Mouse (Mus musculus): ENCODE measurements around the gene Rad9b. TPM values are rescaled to one million over a fixed set of nuclear protein-coding genes. Genes with fewer than 3 reads are reported as not detected.
A peak's percentile ranks its signal among the peaks of the same experiment; 100 is the strongest.

Rad9b gene
- 1 to 10 TPM; 2.8 to 4.6 TPM for total RNA-seq (2021)

DNA sequence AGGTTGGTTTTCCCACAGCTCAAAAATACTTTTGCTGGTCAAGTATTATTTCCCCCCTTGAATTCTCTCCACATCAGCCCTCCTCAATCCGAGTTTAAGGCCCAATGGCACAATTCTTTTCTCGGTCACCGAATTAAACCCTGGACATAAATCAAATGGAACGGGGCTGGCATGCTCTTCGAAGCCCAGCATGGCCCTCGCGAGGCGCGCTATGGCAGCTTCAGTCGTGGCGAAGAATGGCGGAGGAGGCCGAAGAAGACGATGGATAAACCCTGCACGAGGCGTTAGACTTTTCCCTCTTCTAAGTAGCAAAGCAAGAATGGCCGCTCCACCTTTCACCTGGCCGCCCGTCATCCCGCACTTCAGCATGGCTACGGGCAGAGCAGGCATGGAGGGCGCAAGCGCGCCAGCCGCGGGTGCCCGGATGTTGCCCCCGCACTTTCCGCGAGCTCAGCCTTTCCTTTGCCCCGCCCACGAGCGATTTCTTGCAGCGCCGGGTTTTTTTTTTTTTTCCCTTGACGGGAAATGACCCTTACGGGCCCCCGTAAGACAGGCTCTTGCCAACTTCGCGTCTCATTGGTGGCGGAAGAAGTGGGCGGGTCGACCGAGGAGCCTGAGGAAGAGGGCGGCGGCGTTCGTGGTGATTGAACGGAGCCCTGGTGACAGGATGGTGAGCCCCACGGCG is at the start of gene Rad9b, which contains the start of gene Vps29:
Gene Rad9b (minus strand): TSS at position 427 of the 685 bp plus-strand sequence.
Gene Vps29 (plus strand): TSS at position 563 of the 685 bp plus-strand sequence.
- intact Hi-C loops (cut with DNase I): loop anchor here (1.0 kb wide), 1 partner anchor 18 kb away; the partner anchor contains the start of gene Fam216a
- DNase-seq (ENCODE audit: low spot score in 2 of 2): peak; percentile 98 to 99

DNA sequence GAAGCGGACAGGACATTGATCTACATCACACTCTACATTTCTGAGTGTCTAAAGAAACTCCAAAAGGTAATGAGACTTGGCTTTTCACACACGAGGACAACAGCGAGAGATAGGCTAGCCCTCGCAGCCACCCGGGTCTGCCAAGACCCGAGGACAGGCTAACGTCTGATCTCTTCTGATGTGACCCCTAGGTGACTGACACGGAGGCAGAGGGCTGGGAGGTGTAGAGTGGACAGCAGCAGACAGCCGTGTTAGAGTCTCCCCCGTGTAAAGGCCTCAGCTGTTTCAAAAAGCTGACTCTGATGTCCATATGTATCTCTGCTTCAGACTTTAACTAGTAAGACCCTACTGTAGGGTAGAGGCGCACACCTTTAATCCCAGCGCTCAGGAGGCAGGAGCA is 49.3 kb upstream of the Rad9b start:
- no peak for DNase-seq (ENCODE audit: low spot score in 2 of 2)
- intact Hi-C loops (cut with DNase I): loop anchor here (5.0 kb wide), 1 partner anchor 324 kb away; no protein-coding TSS in a partner anchor

DNA sequence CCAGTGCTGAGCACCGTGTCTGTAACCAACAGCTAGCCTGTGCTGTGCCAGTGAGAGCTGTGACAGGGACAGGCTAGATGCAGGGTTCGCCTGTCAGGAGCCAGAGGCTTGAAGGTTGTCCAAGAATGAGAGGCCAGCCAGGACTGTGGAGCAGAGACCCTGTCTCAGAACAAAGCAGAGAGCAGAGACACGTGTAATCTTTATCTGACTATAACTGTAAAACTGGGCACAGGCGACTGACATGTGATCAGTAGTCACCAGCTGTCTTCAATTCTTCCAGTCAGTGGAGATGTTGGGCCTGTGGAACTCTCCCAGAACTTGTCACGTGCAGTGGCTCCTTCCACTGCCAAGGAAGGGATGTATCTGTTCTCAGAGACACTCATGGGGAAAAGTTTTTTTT is 48.7 kb upstream of the Rad9b start:
- intact Hi-C loops (cut with DNase I): loop anchor here (5.0 kb wide), 1 partner anchor 325 kb away; no protein-coding TSS in a partner anchor
- peak; percentile 61 to 67 for DNase-seq (ENCODE audit: low spot score in 2 of 2)

DNA sequence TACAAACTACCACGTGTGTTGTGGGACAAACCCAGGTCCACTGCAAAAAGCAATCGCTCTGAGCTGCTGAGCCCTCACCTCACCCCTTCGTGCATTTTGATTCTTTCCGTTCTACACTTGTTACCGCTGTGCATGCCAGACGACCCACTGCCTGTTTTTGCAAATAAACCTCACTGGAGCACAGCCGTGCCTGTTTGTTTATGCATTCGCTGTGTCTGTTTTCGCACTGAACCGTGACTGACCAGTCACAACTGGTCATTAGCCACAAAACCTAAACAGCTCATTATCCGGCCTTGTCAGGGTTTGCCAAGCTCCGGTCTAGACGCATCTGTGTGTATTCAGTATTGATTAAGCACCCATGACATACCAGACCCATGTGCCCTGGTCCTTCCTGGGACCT is 48.1 kb upstream of the Rad9b start:
- intact Hi-C loops (cut with DNase I): loop anchor here (5.0 kb wide), 1 partner anchor 325 kb away; no protein-coding TSS in a partner anchor
- DNase-seq (ENCODE audit: low spot score in 2 of 2): no peak

DNA sequence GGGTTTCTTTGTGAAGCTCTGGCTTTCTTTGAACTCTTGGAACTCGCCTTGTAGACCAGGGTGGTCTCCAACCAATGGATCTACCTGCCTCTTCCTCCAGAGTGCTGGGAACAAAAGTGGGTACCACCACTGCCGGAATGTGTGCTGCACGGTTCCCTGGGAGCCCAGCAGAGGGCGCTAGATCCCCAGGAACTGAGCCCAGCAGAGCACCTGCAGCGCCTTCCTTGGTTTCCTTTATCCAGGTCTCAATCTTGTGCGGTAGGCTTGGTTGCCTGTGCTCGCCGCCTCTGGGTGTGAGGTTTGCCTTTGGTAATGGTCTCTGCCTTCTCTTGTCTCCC is 47.2 kb upstream of the Rad9b start:
- intact Hi-C loops (cut with DNase I): loop anchor here (2.0 to 5.0 kb wide), 2 partner anchors 226 to 326 kb away; no protein-coding TSS in a partner anchor
- DNase-seq (ENCODE audit: low spot score in 2 of 2): peak; percentile 66 to 82

DNA sequence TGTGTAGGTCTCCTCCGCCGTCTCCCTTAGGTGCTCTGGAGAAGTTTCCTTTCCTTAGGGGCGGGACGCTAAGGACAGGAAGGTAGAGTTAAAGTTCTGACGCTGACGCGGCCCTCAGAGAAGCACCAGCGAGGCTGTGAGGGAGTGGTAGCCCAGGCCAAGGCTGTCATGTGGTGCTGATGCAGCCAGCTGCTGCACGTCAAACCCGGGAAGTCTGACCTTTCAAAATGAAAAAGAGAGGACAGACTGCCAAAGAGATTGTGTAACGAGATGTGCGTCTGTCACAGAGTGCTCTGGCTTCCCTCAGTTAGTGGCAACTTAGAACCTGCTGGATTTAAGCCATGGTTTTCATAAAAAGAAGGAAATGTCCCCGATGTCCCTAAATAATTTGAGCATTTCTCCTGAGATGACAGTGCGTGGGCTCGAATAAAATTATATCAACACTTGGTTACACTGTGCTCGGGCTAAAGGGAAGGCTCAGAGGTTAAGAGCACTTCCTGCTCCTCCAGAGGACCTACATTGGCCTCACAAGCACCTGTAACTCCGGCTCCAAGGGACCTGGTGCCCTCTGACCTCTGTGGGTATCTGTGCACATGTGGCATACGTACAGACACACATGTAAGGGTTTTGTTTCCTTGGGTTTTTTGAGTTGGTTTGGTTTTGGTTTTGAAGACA is 46.7 kb upstream of the Rad9b start:
- DNase-seq (ENCODE audit: low spot score in 2 of 2): peak; percentile 38 to 43
- intact Hi-C loops (cut with DNase I): loop anchor here (2.0 to 5.0 kb wide), 2 partner anchors 226 to 327 kb away; no protein-coding TSS in a partner anchor

DNA sequence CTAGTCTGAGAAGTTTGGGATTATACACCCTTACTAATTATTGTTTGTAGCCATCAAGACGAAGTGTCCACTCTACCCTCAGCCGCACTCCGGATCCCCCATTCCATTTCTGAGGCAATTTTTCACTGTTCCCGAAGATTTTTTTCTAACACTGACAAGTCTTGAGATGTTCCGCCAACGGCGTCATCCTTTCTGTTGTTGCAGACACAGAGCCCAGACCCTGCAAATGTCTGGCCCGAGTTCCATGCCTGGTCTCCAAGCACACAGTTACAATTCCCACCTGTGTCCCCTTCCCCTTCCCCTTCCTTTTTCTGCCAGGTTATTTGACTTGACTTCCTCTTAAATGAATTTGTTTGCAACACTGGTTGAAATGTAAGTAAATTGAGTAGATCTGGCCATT is 45.8 kb upstream of the Rad9b start:
- intact Hi-C loops (cut with DNase I): loop anchor here (2.0 to 5.0 kb wide), 2 partner anchors 227 to 327 kb away; no protein-coding TSS in a partner anchor
- no peak for DNase-seq (ENCODE audit: low spot score in 2 of 2)

DNA sequence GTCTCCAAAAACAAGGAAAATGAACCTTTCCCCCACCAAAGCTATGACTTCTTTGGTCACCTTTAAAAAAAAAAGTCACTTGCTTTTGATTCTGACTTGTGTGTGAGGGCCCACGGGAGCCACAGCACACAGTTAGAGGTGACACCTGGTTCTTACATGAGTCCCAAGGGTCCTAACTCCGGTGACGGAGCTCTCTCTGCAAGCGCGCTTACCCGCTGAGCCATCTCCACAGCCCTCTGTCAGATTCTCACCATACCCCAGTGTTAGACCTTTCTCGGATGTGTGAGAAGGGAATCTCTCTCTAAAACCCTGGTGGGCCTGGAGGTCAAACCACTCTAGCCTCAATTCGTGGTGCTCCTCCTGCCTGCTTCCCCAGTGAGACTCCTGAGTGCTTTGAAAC is 43.5 kb upstream of the Rad9b start:
- DNase-seq (ENCODE audit: low spot score in 2 of 2): no peak
- intact Hi-C loops (cut with DNase I): no loop called here

DNA sequence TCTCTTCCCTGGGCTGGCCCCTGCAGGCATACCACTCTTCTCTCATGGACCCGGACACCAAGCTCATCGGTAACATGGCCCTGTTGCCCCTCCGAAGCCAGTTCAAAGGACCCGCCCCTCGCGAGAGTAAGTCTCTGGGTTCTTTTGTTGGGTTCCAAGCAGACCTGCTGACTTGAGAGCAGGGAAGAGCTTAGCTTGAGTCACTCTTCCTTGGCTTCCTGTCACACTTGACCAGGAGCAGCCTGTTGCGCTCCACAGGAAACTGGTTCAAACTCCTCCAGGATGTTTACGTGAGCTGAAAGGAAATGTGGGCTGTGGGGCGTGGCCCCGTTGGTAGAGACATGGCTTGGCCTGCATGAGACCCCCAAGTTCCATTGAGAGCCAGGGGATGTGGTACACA is 42.8 kb upstream of the Rad9b start:
- DNase-seq (ENCODE audit: low spot score in 2 of 2): no peak
- intact Hi-C loops (cut with DNase I): no loop called here

DNA sequence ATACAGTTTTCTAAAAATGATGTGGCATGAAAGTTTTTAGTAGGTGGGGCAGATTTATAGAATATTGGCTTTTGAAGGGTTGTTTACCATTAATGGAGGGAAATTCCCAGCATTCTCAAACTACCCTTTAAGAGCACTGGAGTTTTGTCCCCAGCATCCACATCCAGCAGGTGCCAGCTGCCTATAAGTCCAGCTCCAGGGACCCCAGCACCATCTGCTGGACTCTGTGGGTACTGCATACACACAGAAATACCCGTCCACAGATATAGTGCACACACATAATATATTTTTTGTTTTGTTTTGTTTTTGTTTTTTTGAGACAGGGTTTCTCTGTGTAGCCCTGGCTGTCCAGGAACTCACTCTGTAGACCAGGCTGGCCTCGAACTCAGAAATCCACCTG is 39.9 kb upstream of the Rad9b start:
- intact Hi-C loops (cut with DNase I): no loop called here
- peak; percentile 56 to 64 for DNase-seq (ENCODE audit: low spot score in 2 of 2)

DNA sequence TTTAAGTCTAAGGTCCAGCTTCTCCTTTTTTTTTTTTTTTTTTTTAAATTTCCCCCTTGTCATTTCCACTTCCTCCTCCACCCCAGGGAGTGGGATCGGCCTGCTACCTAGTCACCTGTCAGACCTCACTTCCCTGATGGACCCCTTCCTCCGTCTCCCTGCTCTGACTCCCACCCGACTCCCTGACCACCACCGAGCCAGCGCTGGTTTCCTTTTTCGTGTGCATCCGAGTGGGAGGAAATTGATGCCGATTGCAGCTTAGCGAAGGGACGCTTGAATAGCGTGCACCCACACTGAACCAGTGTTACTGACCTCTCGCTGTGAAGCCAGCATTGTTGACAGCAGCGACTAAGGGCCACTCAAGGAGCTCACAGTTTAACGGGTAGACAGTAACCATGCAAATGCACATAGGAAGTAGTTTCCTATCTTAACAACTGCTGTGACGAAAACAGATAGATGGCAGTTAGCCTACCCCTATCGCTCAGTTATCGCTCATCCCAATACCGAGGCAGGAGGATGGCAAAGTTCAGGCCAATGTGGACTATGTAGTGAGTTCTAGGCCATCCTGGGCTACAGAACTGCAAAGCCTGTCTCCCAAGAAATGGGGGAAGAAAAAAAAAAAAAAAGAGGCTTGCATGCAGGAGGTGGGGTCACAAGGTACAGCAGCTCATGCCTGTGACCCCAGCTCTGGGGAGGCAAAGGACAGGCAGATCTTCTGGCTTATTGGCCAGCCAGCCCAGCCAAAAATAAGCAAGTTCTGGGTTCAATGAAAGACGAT is 38.4 kb upstream of the Rad9b start:
- intact Hi-C loops (cut with DNase I): no loop called here
- DNase-seq (ENCODE audit: low spot score in 2 of 2): no peak

DNA sequence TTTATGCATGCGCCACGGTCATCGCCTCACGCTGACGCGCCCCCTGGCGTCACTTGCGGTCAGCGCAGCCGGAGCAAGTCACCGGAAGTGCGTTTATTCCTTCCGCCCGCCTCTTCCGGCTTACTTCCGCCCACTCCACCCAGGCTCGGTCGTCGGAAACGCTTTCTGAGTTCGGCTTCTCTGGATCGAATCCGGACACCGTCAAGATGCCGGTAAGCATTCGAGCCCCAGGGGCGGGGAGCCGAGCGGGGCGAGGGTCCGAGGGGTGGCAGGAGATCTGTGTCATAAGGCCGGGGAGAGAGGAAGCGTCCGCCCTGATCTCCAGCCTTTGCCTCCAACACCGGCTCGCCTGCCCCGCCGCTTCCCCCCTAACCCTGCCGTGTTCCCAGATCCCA is 37.8 kb upstream of the Rad9b start, which contains the start of gene Arpc3:
Gene Arpc3 (plus strand): TSS at position 93 of the 395 bp plus-strand sequence.
- DNase-seq (ENCODE audit: low spot score in 2 of 2): peak; percentile 88 to 89
- intact Hi-C loops (cut with DNase I): no loop called here

DNA sequence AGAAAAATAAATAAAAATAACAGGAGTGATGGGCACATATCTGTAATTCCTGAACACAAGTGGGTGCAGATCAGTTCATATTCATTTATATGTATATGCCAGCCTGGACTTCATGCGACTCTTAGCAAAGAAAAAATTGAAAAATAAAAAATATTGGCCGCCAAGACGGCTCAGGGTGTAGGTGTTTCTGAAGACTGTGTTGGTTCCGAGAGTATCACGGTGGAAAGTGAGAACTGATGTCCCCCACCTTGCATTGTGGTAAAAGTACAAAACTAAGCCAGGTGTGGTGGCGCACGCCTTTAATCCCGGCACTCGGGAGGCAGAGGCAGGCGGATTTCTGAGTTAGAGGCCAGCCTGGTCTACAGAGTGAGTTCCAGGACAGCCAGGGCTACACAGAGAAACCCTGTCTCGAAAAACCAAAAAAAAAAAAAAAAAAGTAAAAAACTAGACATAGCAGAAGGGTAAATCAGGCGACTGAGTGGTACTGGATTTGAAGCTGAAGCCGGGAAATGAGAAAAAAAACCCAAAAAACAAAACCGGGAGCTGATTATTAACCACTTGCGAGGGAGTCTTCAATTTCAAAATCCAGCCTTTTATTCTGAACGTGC is 37.2 kb upstream of the Rad9b start:
- intact Hi-C loops (cut with DNase I): no loop called here
- no peak for DNase-seq (ENCODE audit: low spot score in 2 of 2)

DNA sequence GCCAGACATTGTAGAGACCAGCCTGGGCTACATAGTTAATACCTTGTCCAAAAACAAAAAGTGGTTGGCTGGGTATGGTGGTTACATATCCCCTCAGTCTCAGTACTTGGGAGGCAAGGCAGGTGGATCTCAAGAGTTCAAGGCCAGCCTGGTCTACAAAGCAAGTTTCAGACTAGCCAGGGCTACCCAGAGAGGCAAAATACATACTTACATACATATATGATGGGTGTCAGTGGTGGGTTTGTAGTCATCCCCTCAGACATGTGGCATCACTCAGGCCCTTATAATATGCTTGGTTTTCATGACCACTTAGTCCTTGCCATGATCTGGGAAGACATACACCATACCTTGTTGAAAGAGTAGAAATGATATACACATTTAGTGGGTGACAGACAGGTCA is 36.6 kb upstream of the Rad9b start:
- DNase-seq (ENCODE audit: low spot score in 2 of 2): no peak
- intact Hi-C loops (cut with DNase I): no loop called here

DNA sequence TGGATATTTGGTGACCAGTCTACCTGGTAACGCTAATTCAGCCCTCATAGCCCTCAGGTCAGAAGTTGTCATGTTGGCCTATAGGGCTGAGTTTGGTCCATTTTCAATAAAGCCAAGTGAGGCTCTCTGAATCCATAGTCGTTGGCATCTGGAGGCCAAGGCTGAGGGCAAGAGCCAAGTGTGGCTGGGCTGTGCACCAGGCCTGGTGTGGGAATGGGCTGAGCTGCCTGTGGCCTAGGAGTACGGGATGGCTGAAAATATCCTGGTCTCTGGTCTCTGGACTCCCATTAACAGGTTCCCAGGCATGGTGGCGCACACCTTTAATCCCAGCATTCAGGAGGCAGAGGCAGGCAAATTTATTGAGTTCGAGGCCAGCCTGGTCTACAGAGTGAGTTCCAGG is 36.0 kb upstream of the Rad9b start:
- intact Hi-C loops (cut with DNase I): no loop called here
- DNase-seq (ENCODE audit: low spot score in 2 of 2): no peak

DNA sequence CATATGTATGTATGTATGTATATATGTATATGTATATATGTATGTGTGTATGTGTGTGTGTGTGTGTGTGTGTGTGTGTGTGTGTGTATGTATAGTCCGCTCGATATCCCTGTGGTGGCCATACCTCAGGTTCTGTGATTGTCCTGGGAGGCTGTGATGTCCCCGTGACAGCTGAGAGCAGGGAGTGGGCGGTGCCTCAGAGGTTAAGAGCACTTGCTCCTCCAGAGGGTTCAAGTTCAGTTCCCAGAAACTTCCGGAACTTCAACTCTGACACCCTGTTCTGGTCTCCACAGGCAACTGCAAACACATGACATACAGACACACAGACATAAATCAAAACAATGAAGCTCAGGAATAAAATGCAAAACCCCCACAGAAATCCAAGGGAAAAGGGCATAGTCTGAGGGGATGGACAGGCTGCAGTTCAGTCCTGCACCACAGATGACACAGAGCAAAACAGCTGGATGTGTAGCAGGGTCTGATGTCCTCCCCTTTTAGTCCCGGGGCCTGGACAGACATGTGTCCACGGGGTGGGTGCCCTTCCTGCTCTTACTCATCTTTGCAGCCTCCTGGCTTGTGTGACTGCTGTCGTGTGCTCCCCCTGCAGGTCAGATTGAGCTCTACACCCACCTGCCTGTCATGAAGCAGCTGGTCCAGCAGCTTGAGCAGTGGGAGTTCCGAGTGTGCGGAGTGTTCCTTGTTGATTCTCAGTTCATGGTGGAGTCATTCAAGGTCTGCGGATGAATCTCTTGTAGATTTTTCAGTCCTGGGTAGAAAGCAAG is 25.5 kb upstream of the Rad9b start:
- peak; percentile 64 to 79 for DNase-seq (ENCODE audit: low spot score in 2 of 2)
- intact Hi-C loops (cut with DNase I): no loop called here

DNA sequence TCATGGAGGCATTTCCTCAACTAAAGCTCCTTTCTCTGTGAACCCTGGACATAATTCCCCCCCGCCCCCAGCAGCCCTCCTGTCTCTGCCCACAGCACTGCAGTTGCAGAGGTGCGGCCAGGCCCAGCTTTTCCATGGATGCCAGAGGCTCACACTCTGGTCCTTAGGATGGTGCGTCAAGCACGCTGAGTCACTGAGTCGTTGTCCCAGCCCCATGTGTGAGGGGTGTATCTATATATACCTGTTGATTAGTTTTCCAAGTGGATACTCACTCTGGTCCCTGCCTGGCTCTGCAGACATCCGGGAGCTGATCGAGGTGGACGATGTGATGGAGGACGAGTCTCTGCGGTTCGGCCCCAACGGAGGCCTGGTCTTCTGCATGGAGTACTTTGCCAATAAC is 24.1 kb upstream of the Rad9b start:
- intact Hi-C loops (cut with DNase I): no loop called here
- no peak for DNase-seq (ENCODE audit: low spot score in 2 of 2)

DNA sequence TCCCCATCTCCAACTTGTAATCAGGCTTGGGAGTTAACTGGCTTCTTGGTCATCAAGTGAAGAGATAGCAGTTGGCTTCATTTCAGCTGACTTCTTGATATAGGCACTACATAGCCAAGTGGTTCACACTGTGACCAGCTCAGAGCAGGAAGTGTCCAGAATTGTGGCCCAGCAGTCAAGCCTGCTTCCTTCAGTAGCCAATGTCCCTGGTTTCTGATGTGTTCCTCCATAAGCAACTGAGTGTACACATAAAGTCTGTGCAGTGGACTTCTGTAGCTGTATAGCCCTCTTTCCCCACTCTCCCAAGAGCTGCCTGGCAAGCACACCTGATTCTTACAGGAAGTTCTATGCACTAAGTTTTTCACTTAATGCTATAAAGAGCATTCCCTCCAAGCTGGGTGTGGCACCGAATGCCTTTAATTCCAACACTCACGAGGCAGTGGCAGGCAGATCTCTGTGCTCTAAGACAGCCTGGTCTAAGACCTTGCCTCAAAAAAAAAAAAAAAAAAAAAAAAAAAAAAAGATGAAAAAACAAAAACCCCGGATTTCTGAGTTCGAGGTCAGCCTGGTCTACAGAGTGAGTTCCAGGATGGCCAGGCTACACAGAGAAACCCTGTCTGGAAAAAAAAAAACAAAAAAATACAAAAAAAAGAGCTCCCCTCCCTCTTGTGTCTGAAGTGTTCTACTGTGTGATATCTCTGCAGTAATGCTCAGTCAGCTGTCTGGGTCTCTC is 23.2 kb upstream of the Rad9b start:
- intact Hi-C loops (cut with DNase I): no loop called here
- DNase-seq (ENCODE audit: low spot score in 2 of 2): no peak
